Mouse (Mus musculus): Measurements from ENCODE around the gene Gm3005.
"Not testable (repeated sequence)": the region's sequence is repeated elsewhere in the genome, so short reads cannot be mapped to it uniquely, and the experiment has no call there.

Gm3005 gene

DNA sequence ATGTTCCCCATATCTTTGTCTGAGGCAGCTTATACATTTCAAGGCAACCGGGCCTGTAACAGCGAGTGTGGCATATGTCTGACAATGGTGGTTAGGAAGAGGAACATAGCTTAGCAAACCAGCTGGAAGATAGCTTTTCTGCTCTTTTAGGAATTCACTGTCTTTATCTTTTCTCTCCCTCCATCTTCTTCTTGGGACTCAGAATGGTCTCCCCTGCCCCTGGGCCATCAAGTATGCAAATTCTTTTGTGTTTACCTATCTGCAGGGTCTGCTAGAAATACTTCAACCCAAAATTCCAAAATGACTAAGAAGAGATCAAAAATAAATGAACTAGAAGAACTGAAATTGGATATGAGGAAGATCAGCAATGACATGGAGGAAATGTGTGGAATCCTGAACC is at the start of gene Gm3005:
Gene Gm3005 (plus strand): TSS at position 301 of the 400 bp plus-strand sequence.
- not testable (repeated sequence) for DNase-seq (ENCODE audit: low spot score)

GRCm38 (mm10) chr14:3394793-3395192 is 33.1 kb upstream of the Gm3005 start, which contains the start of gene Gm10413:
TSS of gene Gm10413 (plus strand) at chr14:3395093.
- DNase-seq (ENCODE audit: low spot score), result not testable (repeated sequence)

- DNase-seq (ENCODE audit: low spot score), result not testable (repeated sequence)
These were observed 15.6 kb upstream of the Gm3005 start, which contains the start of gene Gm10409 for GRCm38 (mm10) chr14:3412314-3412713. TSS of gene Gm10409 (plus strand) at chr14:3412614.

DNA sequence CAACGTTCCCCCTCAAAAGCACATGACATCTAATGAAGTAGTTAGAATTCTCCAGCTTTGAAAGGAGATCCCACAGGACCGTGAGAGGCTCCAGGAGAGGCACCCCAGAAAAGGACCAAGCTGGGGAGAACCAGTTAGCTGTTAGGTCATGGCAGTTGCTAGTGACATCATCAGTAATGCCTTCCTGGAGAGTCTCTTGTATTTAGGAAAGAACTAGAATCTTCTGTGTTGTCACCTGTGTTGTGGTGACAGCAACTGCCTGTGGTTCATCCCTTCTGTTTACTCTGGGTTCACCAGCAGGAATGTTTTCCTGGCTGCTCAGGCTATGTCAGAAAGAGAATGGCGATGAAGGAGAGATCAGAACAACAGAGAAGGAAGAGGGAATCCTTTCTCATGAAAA is 21.2 kb downstream of the Gm3005 start, which contains the start of gene Gm10408:
Gene Gm10408 (plus strand): TSS at position 301 of the 400 bp plus-strand sequence.
- DNase-seq (ENCODE audit: low spot score), result not testable (repeated sequence)

DNA sequence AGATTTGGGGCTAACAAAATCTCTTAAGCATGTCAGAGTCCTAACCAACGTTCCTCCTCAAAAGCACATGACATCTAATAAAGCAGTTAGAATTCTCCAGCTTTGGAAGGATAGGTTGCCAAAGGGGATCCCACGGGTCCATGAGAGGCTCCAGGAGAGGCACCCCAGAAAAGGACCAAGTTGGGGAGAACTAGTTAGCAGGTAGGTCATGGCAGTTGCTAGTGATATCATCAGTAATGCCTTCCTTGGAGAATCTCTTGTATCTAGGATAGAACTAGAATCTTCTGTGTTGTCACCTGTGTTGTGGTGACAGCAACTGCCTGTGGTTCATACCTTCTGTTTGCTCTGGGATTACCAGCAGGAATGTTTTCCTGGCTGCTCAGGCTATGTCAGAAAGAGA is 206.3 kb downstream of the Gm3005 start, which contains the start of gene Gm3012:
Gene Gm3012 (plus strand): TSS at position 301 of the 400 bp plus-strand sequence.
- DNase-seq (ENCODE audit: low spot score), result not testable (repeated sequence)
